Mouse (Mus musculus) limb, embryonic 11.5 days (tissue): ENCODE data around the gene Olfr728. TPM values are rescaled to one million over a fixed set of nuclear protein-coding genes. Genes with fewer than 3 reads are reported as not detected.

Experiments used
- ATAC-seq: fragments of 200-750 bp; cut with Nextera tagmentation; 2 replicates; pipeline ENCODE4 v1.8.0; 2017; ENCODE audit warnings: low read depth; ENCODE audit not compliant: insufficient number of reproducible peaks, low FRiP score, low TSS enrichment
- DNase-seq: peaks from one replicate; pipeline ENCODE4 v3.0.0-alpha.2; 2015; ENCODE audit warnings: low spot score
- H3K27ac ChIP-seq: fragments of 300-500 bp; sonication (generic); replicated peaks from 2 replicates; pipeline ENCODE4 v1.5.1; 2014; ENCODE audit warnings: low read depth, mild to moderate bottlenecking, low read length
- H3K27me3 ChIP-seq: fragments of 300-500 bp; sonication (generic); 2 replicates; pipeline ENCODE4 v1.6.1; 2014; ENCODE audit warnings: mild to moderate bottlenecking, low read length, mixed read lengths; ENCODE audit not compliant: control insufficient read depth, insufficient read depth
- H3K36me3 ChIP-seq: fragments of 300-500 bp; sonication (generic); 2 replicates; pipeline ENCODE4 v1.6.1; 2014; ENCODE audit warnings: mild to moderate bottlenecking, low read length, moderate library complexity, mixed read lengths; ENCODE audit not compliant: control insufficient read depth, insufficient read depth
- H3K4me1 ChIP-seq: fragments of 300-500 bp; sonication (generic); 2 replicates; pipeline ENCODE4 v1.6.1; 2014; ENCODE audit warnings: low read length, mixed read lengths; ENCODE audit not compliant: control insufficient read depth, insufficient read depth
- H3K4me2 ChIP-seq: fragments of 300-500 bp; sonication (generic); 2 replicates; pipeline ENCODE4 v1.6.1; 2014; ENCODE audit warnings: low read depth, mild to moderate bottlenecking, moderate library complexity; ENCODE audit not compliant: severe bottlenecking
- H3K4me3 ChIP-seq: fragments of 300-500 bp; sonication (generic); 2 replicates; pipeline ENCODE4 v1.5.1; 2014; ENCODE audit warnings: low read depth, low read length
- H3K9ac ChIP-seq: fragments of 300-500 bp; sonication (generic); 2 replicates; pipeline ENCODE4 v1.6.1; 2014; ENCODE audit warnings: mild to moderate bottlenecking, low read length
- H3K9me3 ChIP-seq: fragments of 300-500 bp; sonication (generic); 2 replicates; pipeline ENCODE4 v1.6.1; 2016; ENCODE audit warnings: low read length; ENCODE audit not compliant: control insufficient read depth
- WGBS: fragments of 180-500 bp; shearing (Covaris S2); extraction: QIAGEN DNeasy Blood & Tissue Kit; methylation state at CpG from one replicate; pipeline ENCODE4 v1.1.7; 2014; 5-methylcytosine and 5-hydroxymethylcytosine counted together
- polyA plus RNA-seq: library from polyadenylated mRNA; unstranded; fragments of >200 nt; fragmentation: Nextera tagmentation; extraction: Ambion mirVana; gene quantifications from 2 replicates; pipeline ENCODE4 v1.2.1, GENCODE M21; 2014

The Olfr728 gene
- polyA plus RNA-seq, result not detected in 2 replicates

GRCm38 (mm10) chr14:50142580-50142979 lies at the start of gene Olfr728:
Gene Olfr728, minus strand, starts transcription at chr14:50142680.
- no peak within 1 kb of the TSS for H3K4me3 ChIP-seq
- DNase-seq, result no peak
- 87% methylated on average over 5 of the region's 5 CpGs for WGBS
- H3K9ac ChIP-seq, result no peak within 1 kb of the TSS
- no peaks in the 10 kb centered on the region for H3K9me3 ChIP-seq
- H3K4me2 ChIP-seq, result no peak within 1 kb of the TSS
- H3K4me1 ChIP-seq, result no peaks in the 10 kb centered on the region
- no peak within 1 kb of the TSS for H3K27ac ChIP-seq
- H3K27me3 ChIP-seq, result no peaks in the 10 kb centered on the region
- no peaks in the 10 kb centered on the region for H3K36me3 ChIP-seq
- no peak for ATAC-seq

- Histone ChIP-seq H3K9me3 (no peaks in the 10 kb centered on the region), H3K9ac (no peak within 1 kb of the TSS), H3K4me2 (no peak within 1 kb of the TSS), H3K27ac (no peak within 1 kb of the TSS), H3K36me3 (no peaks in the 10 kb centered on the region), H3K4me1 (no peaks in the 10 kb centered on the region), H3K4me3 (no peak within 1 kb of the TSS), H3K27me3 (no peaks in the 10 kb centered on the region)
- ATAC-seq (no peak), DNase-seq (no peak)
- WGBS, result 73% methylated on average over 1 of the region's 1 CpGs
Observed at GRCm38 (mm10) chr14:50188098-50188497, 45.6 kb upstream of the Olfr728 start, which contains the start of gene Olfr730. Gene Olfr730, minus strand, starts transcription at chr14:50188198.

- no peak for DNase-seq
- H3K27ac ChIP-seq, result no peak within 1 kb of the TSS
- no peak within 1 kb of the TSS for H3K4me3 ChIP-seq
- no peak within 1 kb of the TSS for H3K4me2 ChIP-seq
- no peak within 1 kb of the TSS for H3K9ac ChIP-seq
- no peaks in the 10 kb centered on the region for H3K36me3 ChIP-seq
- H3K4me1 ChIP-seq, result no peaks in the 10 kb centered on the region
- H3K9me3 ChIP-seq, result no peaks in the 10 kb centered on the region
- no peak for ATAC-seq
- no peaks in the 10 kb centered on the region for H3K27me3 ChIP-seq
Observed at GRCm38 (mm10) chr14:50152810-50153209, 10.3 kb upstream of the Olfr728 start, which contains the start of gene Olfr729. Gene Olfr729, minus strand, starts transcription at chr14:50152910.

GRCm38 (mm10) chr14:50122886-50123285 lies 19.6 kb downstream of the Olfr728 start, which contains the start of gene Olfr727:
Gene Olfr727, plus strand, starts transcription at chr14:50123186.
- no peaks in the 10 kb centered on the region for H3K36me3 ChIP-seq
- H3K4me3 ChIP-seq, result no peak within 1 kb of the TSS
- H3K4me2 ChIP-seq, result no peak within 1 kb of the TSS
- H3K9me3 ChIP-seq, result no peaks in the 10 kb centered on the region
- no peak within 1 kb of the TSS for H3K27ac ChIP-seq
- no peak for ATAC-seq
- no peak for DNase-seq
- H3K27me3 ChIP-seq, result no peaks in the 10 kb centered on the region
- no peak within 1 kb of the TSS for H3K9ac ChIP-seq
- no peaks in the 10 kb centered on the region for H3K4me1 ChIP-seq
- WGBS, result 87% methylated on average over 1 of the region's 1 CpGs

GRCm38 (mm10) chr14:50090853-50091252 lies 51.6 kb downstream of the Olfr728 start, which contains the start of gene Olfr726:
Gene Olfr726, minus strand, starts transcription at chr14:50090953.
- no peaks in the 10 kb centered on the region for H3K27me3 ChIP-seq
- no peaks in the 10 kb centered on the region for H3K4me1 ChIP-seq
- DNase-seq (no peak), ATAC-seq (no peak)
- no peaks in the 10 kb centered on the region for H3K36me3 ChIP-seq
- no peak within 1 kb of the TSS for H3K4me3 ChIP-seq
- 74% methylated on average over 1 of the region's 1 CpGs for WGBS
- H3K27ac ChIP-seq, result no peak within 1 kb of the TSS
- no peaks in the 10 kb centered on the region; the same call in 1 of the 2 replicates for H3K9me3 ChIP-seq
- H3K9ac ChIP-seq, result no peak within 1 kb of the TSS
- no peak within 1 kb of the TSS for H3K4me2 ChIP-seq

Other genes starting within 250 kb of the Olfr728 start
- gene Olfr722, start 240.7 kb downstream of the Olfr728 start, polyA plus RNA-seq, result not detected in 2 replicates
- gene Olfr723, start 210.9 kb downstream of the Olfr728 start, polyA plus RNA-seq, result not detected in 2 replicates
- not detected in 2 replicates for gene Olfr724, start 179.4 kb downstream of the Olfr728 start, polyA plus RNA-seq
- gene Olfr725, start 102.3 kb downstream of the Olfr728 start, polyA plus RNA-seq, result 0.23 TPM in 1 of 2 replicates, not detected in the other
- not detected in 2 replicates for gene Olfr726, start 51.7 kb downstream of the Olfr728 start, polyA plus RNA-seq
- not detected in 2 replicates for gene Olfr727, start 19.5 kb downstream of the Olfr728 start, polyA plus RNA-seq
- gene Olfr729, start 10.2 kb upstream of the Olfr728 start, polyA plus RNA-seq, result 0.06 TPM in 1 of 2 replicates, not detected in the other
- not detected in 2 replicates for gene Olfr730, start 45.5 kb upstream of the Olfr728 start, polyA plus RNA-seq
- gene Olfr731, start 99.2 kb upstream of the Olfr728 start, polyA plus RNA-seq, result not detected in 2 replicates
- not detected in 2 replicates for gene Olfr732, start 141.5 kb upstream of the Olfr728 start, polyA plus RNA-seq
- gene Olfr733, start 158.8 kb upstream of the Olfr728 start, polyA plus RNA-seq, result not detected in 2 replicates
- gene Olfr734, start 184.1 kb upstream of the Olfr728 start, polyA plus RNA-seq, result not detected in 2 replicates
- not detected in 2 replicates for gene Olfr735, start 206.2 kb upstream of the Olfr728 start, polyA plus RNA-seq
- gene Tlr11, start 215.2 kb upstream of the Olfr728 start, polyA plus RNA-seq, result not detected in 2 replicates
- gene Olfr736, start 238.5 kb upstream of the Olfr728 start, polyA plus RNA-seq, result not detected in 2 replicates